Mouse (Mus musculus): ENCODE results near the gene Htra1.

GRCm38 (mm10) chr7:130896064-130896463 lies 39.8 kb upstream of the Htra1 start:
- TF ChIP-seq POLR2A (IDR thresholded peaks at IDR 0.05; ENCODE audit: low read depth, low read length) (no peak), CTCF (IDR thresholded peaks at IDR 0.05; ENCODE audit: borderline replicate concordance, insufficient read depth, low read length) (no peak)

Measured in embryonic fibroblast, embryonic 13.5 days (primary cell).